Mouse (Mus musculus) small intestine, adult 2 months (tissue): ENCODE data around the gene Irf2bp1. TPM values are rescaled to one million over a fixed set of nuclear protein-coding genes. Genes with fewer than 3 reads are reported as not detected.

ENCODE experiments used
- H3K27ac ChIP-seq: fragments of 200-500 bp; 2 replicates; pipeline ENCODE4 v1.5.1; 2012; ENCODE audit warnings: low read depth, low read length, control low read depth, inconsistent platforms; ENCODE audit not compliant: insufficient read depth
- H3K27me3 ChIP-seq: fragments of 200-500 bp; 2 replicates; pipeline ENCODE4 v1.6.1; 2012; ENCODE audit warnings: mild to moderate bottlenecking, moderate library complexity, low read length, inconsistent platforms; ENCODE audit not compliant: control insufficient read depth, insufficient read depth
- H3K36me3 ChIP-seq: fragments of 200-500 bp; 2 replicates; pipeline ENCODE4 v1.6.1; 2012; ENCODE audit warnings: mild to moderate bottlenecking, low read length, control low read depth, inconsistent platforms; ENCODE audit not compliant: control insufficient read depth, insufficient read depth
- H3K4me1 ChIP-seq: fragments of 200-500 bp; 2 replicates; pipeline ENCODE4 v1.6.1; 2012; ENCODE audit warnings: low read length, inconsistent platforms, mixed read lengths; ENCODE audit not compliant: control insufficient read depth, insufficient read depth, insufficient read length
- H3K4me3 ChIP-seq: fragments of 200-500 bp; 2 replicates; pipeline ENCODE4 v1.5.1; 2012; ENCODE audit warnings: low read depth, mild to moderate bottlenecking, control low read depth, inconsistent platforms, low read length, moderate library complexity
- CTCF ChIP-seq: fragments of 200-500 bp; IDR thresholded peaks from 2 replicates; pipeline ENCODE4 v1.5.1; 2012; ENCODE audit warnings: low read depth, mild to moderate bottlenecking, control low read depth, inconsistent platforms, low read length, moderate library complexity, mixed read lengths; ENCODE audit not compliant: insufficient replicate concordance, insufficient read length; ENCODE audit errors: extremely low read depth
- POLR2A ChIP-seq: fragments of 200-500 bp; IDR thresholded peaks from 2 replicates; pipeline ENCODE4 v1.6.1; 2012; ENCODE audit warnings: low read depth, mild to moderate bottlenecking, control low read depth, inconsistent platforms, low read length, moderate library complexity
- WGBS: fragments of 180-500 bp; shearing (Covaris S2); methylation state at CpG from one replicate; pipeline ENCODE4 v1.1.7; 2018; 5-methylcytosine and 5-hydroxymethylcytosine counted together
- polyA plus RNA-seq: library from polyadenylated mRNA; depleted of rRNA; stranded (reverse); fragments of >200 nt; gene quantifications from 2 replicates; pipeline ENCODE4 v1.2.3, GENCODE M21; 2012; rRNA removed

The Irf2bp1 gene
- polyA plus RNA-seq, 1 experiment: 25.8 TPM

DNA sequence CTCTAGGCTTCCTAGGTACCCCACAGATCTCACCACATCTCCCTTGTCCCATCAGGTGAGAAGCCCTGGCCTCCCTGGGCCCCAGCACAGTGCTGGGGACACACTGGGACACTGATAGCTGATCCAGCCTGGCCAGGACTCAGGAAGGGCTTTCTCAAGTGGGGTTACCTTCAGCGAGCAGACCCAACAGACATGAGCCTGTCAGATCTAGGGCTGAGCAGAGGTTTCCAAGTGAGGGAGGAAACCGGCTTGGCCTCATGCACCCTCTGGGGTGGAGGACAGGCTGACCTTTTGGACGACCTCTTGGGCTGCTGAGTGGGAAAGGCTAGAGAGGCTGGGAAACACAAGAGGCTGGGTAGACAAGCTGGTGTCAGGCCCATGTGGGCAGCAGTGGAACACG, 47.3 kb downstream of the Irf2bp1 start:
- Histone ChIP-seq H3K27me3 (no peaks in the 10 kb centered on the region), H3K4me1 (no peaks in the 10 kb centered on the region), H3K4me3 (no peak overlapping the region), H3K27ac (no peak overlapping the region), H3K36me3 (peaks cover 52% of the 10 kb centered on the region)
- WGBS: 75% methylated on average over 4 of the region's 4 CpGs
- TF ChIP-seq CTCF (no peak), POLR2A (no peak)

GRCm38 (mm10) chr7:19052345-19053135, 48.7 kb downstream of the Irf2bp1 start:
- Histone ChIP-seq H3K27me3 (no peaks in the 10 kb centered on the region), H3K27ac (no peak overlapping the region), H3K36me3 (peaks cover 38% of the 10 kb centered on the region), H3K4me3 (no peak overlapping the region), H3K4me1 (no peaks in the 10 kb centered on the region)
- TF ChIP-seq POLR2A (no peak), CTCF (no peak)
- 90% methylated on average over 15 of the region's 15 CpGs for WGBS

DNA sequence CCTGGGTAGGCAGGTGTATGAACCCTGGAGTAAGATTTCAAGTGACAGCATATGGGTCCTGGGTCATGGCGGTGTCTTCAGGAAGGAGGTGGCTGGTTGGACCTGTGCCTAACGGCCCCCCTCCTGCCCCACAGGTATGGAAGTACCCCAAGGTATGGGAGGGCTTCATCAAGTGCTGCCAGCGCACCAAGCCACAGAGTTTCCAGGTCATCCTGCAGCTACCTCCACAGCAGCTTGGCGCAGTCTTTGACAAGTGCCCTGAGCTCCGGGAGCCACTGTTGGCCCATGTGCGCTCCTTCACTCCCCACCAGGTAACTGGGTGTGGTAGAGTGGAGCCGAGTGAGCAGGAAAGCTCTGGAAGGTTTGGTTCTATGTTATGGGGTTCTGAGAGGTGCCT, 49.3 kb downstream of the Irf2bp1 start:
- WGBS: 87% methylated on average over 7 of the region's 7 CpGs
- peaks cover 34% of the 10 kb centered on the region for H3K36me3 ChIP-seq
- no peak overlapping the region for H3K4me3 ChIP-seq
- H3K27me3 ChIP-seq: no peaks in the 10 kb centered on the region
- TF ChIP-seq CTCF: no peak
- no peak for TF ChIP-seq POLR2A
- H3K27ac ChIP-seq: no peak overlapping the region
- no peaks in the 10 kb centered on the region for H3K4me1 ChIP-seq

GRCm38 (mm10) chr7:19054047-19054776, 50.4 kb downstream of the Irf2bp1 start, which contains the start of gene Rsph6a:
TSS of gene Rsph6a (plus strand) at chr7:19054690.
- TF ChIP-seq CTCF (no peak; the same call in 1 of the 2 replicates), POLR2A (no peak)
- Histone ChIP-seq H3K4me3 (no peak within 1 kb of the TSS), H3K4me1 (no peaks in the 10 kb centered on the region), H3K27me3 (no peaks in the 10 kb centered on the region), H3K27ac (no peak within 1 kb of the TSS), H3K36me3 (peaks cover 26% of the 10 kb centered on the region)
- WGBS: 57% methylated on average over 33 of the region's 33 CpGs

- TF ChIP-seq POLR2A: no peak
- TF ChIP-seq CTCF: no peak
- H3K27me3 ChIP-seq: no peaks in the 10 kb centered on the region
- 80% methylated on average over 9 of the region's 9 CpGs for WGBS
- H3K36me3 ChIP-seq: peaks cover 20% of the 10 kb centered on the region; the same call in 1 of the 2 replicates
- no peak overlapping the region for H3K4me3 ChIP-seq
- H3K4me1 ChIP-seq: no peaks in the 10 kb centered on the region
- H3K27ac ChIP-seq: no peak overlapping the region
Measured at GRCm38 (mm10) chr7:19054777-19055076, 50.9 kb downstream of the Irf2bp1 start.

DNA sequence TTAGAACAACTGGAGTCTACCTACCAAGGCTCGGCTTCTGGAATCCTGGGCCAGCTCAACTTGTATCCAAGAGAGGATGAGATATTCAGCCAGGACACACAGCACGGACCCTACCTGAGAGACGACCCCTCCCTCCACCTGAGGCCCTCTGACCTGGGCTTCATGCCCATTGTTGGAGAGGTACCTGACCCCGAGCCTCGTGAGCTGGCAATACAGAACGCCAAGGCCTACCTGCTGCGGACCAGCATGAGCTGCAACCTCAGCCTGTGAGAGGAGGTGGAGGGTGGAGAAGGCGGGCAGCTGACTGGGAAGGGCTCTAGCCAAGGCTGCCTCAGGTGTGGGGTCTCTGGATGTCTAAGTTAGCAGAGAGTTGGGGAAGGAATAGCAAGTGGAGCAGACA, 51.3 kb downstream of the Irf2bp1 start:
- WGBS: 82% methylated on average over 8 of the region's 8 CpGs
- H3K27ac ChIP-seq: no peak overlapping the region
- peaks cover 17% of the 10 kb centered on the region; the same call in 1 of the 2 replicates for H3K36me3 ChIP-seq
- no peak overlapping the region for H3K4me3 ChIP-seq
- TF ChIP-seq POLR2A (no peak), CTCF (no peak)
- H3K4me1 ChIP-seq: no peaks in the 10 kb centered on the region
- H3K27me3 ChIP-seq: no peaks in the 10 kb centered on the region

Other genes with a start within 250 kb of the Irf2bp1 start
- 0.08 TPM in 1 of 2 replicates, not detected in the other for gene Psg19, start 205.5 kb upstream of the Irf2bp1 start, polyA plus RNA-seq
- not detected in 2 replicates for gene Psg17, start 182.4 kb upstream of the Irf2bp1 start, polyA plus RNA-seq
- 1.9 and 2.2 TPM in 2 replicates for gene Mill2, start 164.1 kb upstream of the Irf2bp1 start, polyA plus RNA-seq
- gene Pglyrp1, start 132.7 kb upstream of the Irf2bp1 start, polyA plus RNA-seq: 268 and 499 TPM in 2 replicates
- gene Ccdc61, start 93.6 kb upstream of the Irf2bp1 start, polyA plus RNA-seq: 11.1 and 21.4 TPM in 2 replicates
- gene Nova2, start 78.2 kb upstream of the Irf2bp1 start, polyA plus RNA-seq: 0.41 and 0.55 TPM in 2 replicates
- not detected in 2 replicates for gene Nanos2, start 16.6 kb upstream of the Irf2bp1 start, polyA plus RNA-seq
- gene Mypop, start 12.8 kb upstream of the Irf2bp1 start, polyA plus RNA-seq: 1.9 and 2.3 TPM in 2 replicates
- gene Foxa3, start 19.5 kb downstream of the Irf2bp1 start, polyA plus RNA-seq: 17.8 and 19.9 TPM in 2 replicates
- 50.4 and 71.8 TPM in 2 replicates for gene Sympk, start 20.3 kb downstream of the Irf2bp1 start, polyA plus RNA-seq
- not detected in 2 replicates for gene Rsph6a, start 50.6 kb downstream of the Irf2bp1 start, polyA plus RNA-seq
- gene Dmwd, start 72.2 kb downstream of the Irf2bp1 start, polyA plus RNA-seq: 13.9 and 16.3 TPM in 2 replicates
- 353 and 387 TPM in 2 replicates for gene Dmpk, start 79.8 kb downstream of the Irf2bp1 start, polyA plus RNA-seq
- 14.1 and 14.5 TPM in 2 replicates for gene Six5, start 90.5 kb downstream of the Irf2bp1 start, polyA plus RNA-seq
- not detected in 2 replicates for gene Gm4969, start 114.3 kb downstream of the Irf2bp1 start, polyA plus RNA-seq
- 6.1 and 14.9 TPM in 2 replicates for gene Fbxo46, start 115.8 kb downstream of the Irf2bp1 start, polyA plus RNA-seq
- gene Qpctl, start 145.2 kb downstream of the Irf2bp1 start, polyA plus RNA-seq: 5.5 and 6.6 TPM in 2 replicates
- gene Snrpd2, start 145.7 kb downstream of the Irf2bp1 start, polyA plus RNA-seq: 13.2 and 25.8 TPM in 2 replicates
- 0.53 and 0.62 TPM in 2 replicates for gene Gipr, start 162.1 kb downstream of the Irf2bp1 start, polyA plus RNA-seq
- 15.8 and 17.2 TPM in 2 replicates for gene Eml2, start 172.4 kb downstream of the Irf2bp1 start, polyA plus RNA-seq
- gene Gpr4, start 208.5 kb downstream of the Irf2bp1 start, polyA plus RNA-seq: 3.8 and 4.4 TPM in 2 replicates
- 17.1 and 34.6 TPM in 2 replicates for gene Opa3, start 224.3 kb downstream of the Irf2bp1 start, polyA plus RNA-seq